Mouse (Mus musculus) intestine, postnatal 0 days (tissue): ENCODE data around the gene Setd1a. TPM values are rescaled to one million over a fixed set of nuclear protein-coding genes. Genes with fewer than 3 reads are reported as not detected.
A peak's percentile ranks its signal among the peaks of the same experiment; 100 is the strongest.

Experiments
- ATAC-seq: fragments of 200-750 bp; cut with Nextera tagmentation; 2 replicates; pipeline ENCODE4 v1.8.0; 2017; ENCODE audit warnings: mild to moderate bottlenecking, moderate TSS enrichment, moderate library complexity
- H3K27ac ChIP-seq: fragments of 300-500 bp; sonication (generic); 2 replicates; pipeline ENCODE4 v1.5.1; 2014; ENCODE audit warnings: mild to moderate bottlenecking, low read depth, low read length, moderate library complexity
- H3K27me3 ChIP-seq: fragments of 300-500 bp; sonication (generic); replicated peaks from 2 replicates; pipeline ENCODE4 v1.6.1; 2014; ENCODE audit warnings: low read length, mixed read lengths; ENCODE audit not compliant: control insufficient read depth, insufficient read depth
- H3K36me3 ChIP-seq: fragments of 300-500 bp; sonication (generic); 2 replicates; pipeline ENCODE4 v1.6.1; 2014; ENCODE audit warnings: mild to moderate bottlenecking, moderate library complexity; ENCODE audit not compliant: control insufficient read depth, insufficient read depth
- H3K4me1 ChIP-seq: fragments of 300-500 bp; sonication (generic); replicated peaks from 2 replicates; pipeline ENCODE4 v1.6.1; 2014; ENCODE audit warnings: antibody characterized with exemption, low read length, mixed read lengths; ENCODE audit not compliant: control insufficient read depth, insufficient read depth
- H3K4me2 ChIP-seq: fragments of 300-500 bp; sonication (generic); replicated peaks from 2 replicates; pipeline ENCODE4 v1.6.1; 2014; ENCODE audit warnings: low read depth, mild to moderate bottlenecking, moderate library complexity
- H3K4me3 ChIP-seq: fragments of 300-500 bp; sonication (generic); 2 replicates; pipeline ENCODE4 v1.5.1; 2014; ENCODE audit warnings: low read depth, low read length
- H3K9ac ChIP-seq: fragments of 300-500 bp; sonication (generic); 2 replicates; pipeline ENCODE4 v1.6.1; 2014; ENCODE audit warnings: mild to moderate bottlenecking, low read depth, low read length
- H3K9me3 ChIP-seq: fragments of 300-500 bp; sonication (generic); 2 replicates; pipeline ENCODE4 v1.6.1; 2016; ENCODE audit warnings: mixed run types; ENCODE audit not compliant: control insufficient read depth
- CTCF ChIP-seq: sonication (generic); IDR thresholded peaks from 2 replicates; pipeline ENCODE4 v1.5.1; 2016; ENCODE audit warnings: low read depth, mild to moderate bottlenecking, control low read depth, antibody characterized with exemption, moderate library complexity
- WGBS: fragments of 180-500 bp; shearing (Covaris S2); extraction: QIAGEN DNeasy Blood & Tissue Kit; methylation state at CpG from one replicate; pipeline ENCODE4 v1.1.7; 2014; 5-methylcytosine and 5-hydroxymethylcytosine counted together
- polyA plus RNA-seq: library from polyadenylated mRNA; unstranded; fragments of >200 nt; fragmentation: Nextera tagmentation; extraction: Ambion mirVana; gene quantifications from 2 replicates; pipeline ENCODE4 v1.2.1, GENCODE M21; 2015

Gene Setd1a
- polyA plus RNA-seq, 1 experiment from 2014 or later, result 9.9 TPM

DNA sequence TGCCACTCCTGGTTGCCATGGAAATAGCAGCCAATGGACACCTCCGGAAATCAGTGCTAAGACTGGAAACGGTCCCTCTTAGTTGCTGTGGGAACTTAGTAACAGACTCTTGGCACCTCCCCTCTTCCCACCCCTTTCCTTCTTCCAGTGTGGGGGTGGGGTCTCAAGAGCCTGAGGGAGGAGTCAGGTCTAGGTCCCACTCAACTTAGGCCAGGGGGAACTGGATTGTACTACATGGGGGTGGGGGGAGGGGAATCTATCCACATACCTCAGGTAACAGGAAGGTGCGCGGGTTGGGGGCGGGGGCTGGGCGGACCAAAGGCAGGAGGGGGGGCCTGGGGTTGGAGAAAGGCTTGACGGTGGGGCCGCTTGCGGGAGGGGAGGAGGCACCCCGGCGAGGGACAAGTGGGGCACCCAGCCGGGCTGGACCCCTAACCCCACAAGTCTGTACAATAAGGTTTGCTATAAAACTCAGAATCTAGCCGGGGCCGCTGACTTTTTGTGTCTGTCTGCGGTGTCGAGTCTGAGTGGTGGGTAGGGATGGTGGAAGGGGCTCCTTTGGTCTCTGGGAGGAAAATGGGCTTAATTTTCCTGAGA lies 7.4 kb upstream of the Setd1a start:
- H3K4me1 ChIP-seq, result peaks cover 3% of the 10 kb centered on the region; the same call in 1 of the 2 replicates
- peak; percentile 79 for ATAC-seq
- H3K4me3 ChIP-seq, result peak overlapping the region; percentile 80
- peak overlapping the region; percentile 79 for H3K27ac ChIP-seq
- no peak for TF ChIP-seq CTCF
- no peaks in the 10 kb centered on the region for H3K27me3 ChIP-seq
- H3K9me3 ChIP-seq, result no peaks in the 10 kb centered on the region
- under 1% methylated on average over 16 of the region's 16 CpGs for WGBS
- H3K4me2 ChIP-seq, result peak overlapping the region; percentile 97
- peaks cover 27% of the 10 kb centered on the region for H3K36me3 ChIP-seq
- peak overlapping the region; percentile 84 for H3K9ac ChIP-seq

- Histone ChIP-seq H3K27me3 (no peaks in the 10 kb centered on the region), H3K4me1 (peaks cover 3% of the 10 kb centered on the region; the same call in 1 of the 2 replicates), H3K36me3 (peaks cover 21% of the 10 kb centered on the region), H3K4me2 (peak within 1 kb of the TSS; percentile 97), H3K4me3 (peak within 1 kb of the TSS; percentile 80), H3K9me3 (no peaks in the 10 kb centered on the region), H3K27ac (peak within 1 kb of the TSS; percentile 79), H3K9ac (peak within 1 kb of the TSS; percentile 84)
- ATAC-seq, result peak; percentile 60
- WGBS, result 1% methylated on average over 24 of the region's 24 CpGs
- no peak for TF ChIP-seq CTCF
Measured at GRCm38 (mm10) chr7:127769651-127770038, 6.8 kb upstream of the Setd1a start, which contains the start of gene Orai3. Orai3 (plus strand) TSS chr7:127769815.

DNA sequence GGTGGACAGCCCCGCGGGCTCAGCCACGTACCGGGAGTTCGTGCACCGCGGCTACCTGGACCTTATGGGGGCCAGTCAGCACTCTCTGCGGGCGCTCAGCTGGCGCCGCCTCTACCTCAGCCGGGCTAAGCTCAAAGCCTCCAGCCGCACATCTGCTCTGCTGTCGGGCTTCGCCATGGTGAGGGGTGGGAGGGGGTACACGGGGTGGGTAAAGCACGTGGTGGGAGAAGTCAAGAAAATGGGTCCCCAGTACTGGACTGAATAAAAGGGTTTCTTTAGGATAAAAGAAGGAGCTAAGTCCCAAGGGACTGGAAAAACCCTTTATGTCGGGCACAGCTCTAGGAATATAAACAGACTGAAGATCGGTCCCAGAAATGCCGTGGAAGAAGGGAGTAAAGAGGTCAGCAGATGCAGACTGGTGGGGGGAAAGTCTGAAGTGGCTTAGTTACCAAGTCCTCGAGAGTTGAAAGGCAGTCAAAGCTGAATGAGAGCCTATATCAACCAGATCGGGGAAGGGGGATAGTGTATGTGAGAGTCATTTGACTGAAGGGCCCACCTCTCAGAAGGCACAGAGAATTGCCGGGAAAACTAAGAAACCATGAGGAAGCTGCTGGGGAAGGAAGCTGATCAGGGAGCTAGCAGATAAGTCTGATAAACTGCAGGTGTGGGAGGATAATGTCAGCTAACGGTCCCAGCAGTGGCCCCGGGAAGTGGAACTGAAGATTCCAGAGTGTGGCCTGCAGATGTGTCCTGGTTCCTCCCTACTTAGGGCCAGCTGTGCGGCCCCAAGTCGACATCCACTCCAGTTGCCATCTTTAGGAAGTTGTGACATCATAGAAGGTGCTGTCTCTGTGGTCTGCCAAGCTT lies 6.2 kb upstream of the Setd1a start:
- Histone ChIP-seq H3K9me3 (no peaks in the 10 kb centered on the region), H3K4me1 (peaks cover 3% of the 10 kb centered on the region; the same call in 1 of the 2 replicates), H3K27ac (peak overlapping the region; percentile 79), H3K27me3 (no peaks in the 10 kb centered on the region), H3K36me3 (peaks cover 20% of the 10 kb centered on the region), H3K9ac (peak overlapping the region; percentile 84), H3K4me2 (peak overlapping the region; percentile 97), H3K4me3 (peak overlapping the region; percentile 80)
- no peak for TF ChIP-seq CTCF
- peak; percentile 26 for ATAC-seq
- WGBS, result 2% methylated on average over 27 of the region's 27 CpGs

GRCm38 (mm10) chr7:127771262-127771661 lies 5.2 kb upstream of the Setd1a start:
- Histone ChIP-seq H3K4me2 (no peak overlapping the region), H3K4me1 (peaks cover 3% of the 10 kb centered on the region; the same call in 1 of the 2 replicates), H3K4me3 (no peak overlapping the region), H3K36me3 (peaks cover 13% of the 10 kb centered on the region), H3K9me3 (no peaks in the 10 kb centered on the region), H3K27ac (no peak overlapping the region), H3K9ac (no peak overlapping the region), H3K27me3 (no peaks in the 10 kb centered on the region)
- TF ChIP-seq CTCF, result no peak
- 55% methylated on average over 5 of the region's 5 CpGs for WGBS
- no peak for ATAC-seq

GRCm38 (mm10) chr7:127772080-127772479 lies 4.4 kb upstream of the Setd1a start:
- Histone ChIP-seq H3K4me3 (no peak overlapping the region), H3K9ac (no peak overlapping the region), H3K27me3 (no peaks in the 10 kb centered on the region), H3K9me3 (no peaks in the 10 kb centered on the region), H3K4me1 (peaks cover 3% of the 10 kb centered on the region; the same call in 1 of the 2 replicates), H3K27ac (no peak overlapping the region), H3K36me3 (peaks cover 11% of the 10 kb centered on the region), H3K4me2 (no peak overlapping the region)
- ATAC-seq, result no peak
- TF ChIP-seq CTCF, result no peak
- WGBS, result 35% methylated on average over 3 of the region's 3 CpGs

DNA sequence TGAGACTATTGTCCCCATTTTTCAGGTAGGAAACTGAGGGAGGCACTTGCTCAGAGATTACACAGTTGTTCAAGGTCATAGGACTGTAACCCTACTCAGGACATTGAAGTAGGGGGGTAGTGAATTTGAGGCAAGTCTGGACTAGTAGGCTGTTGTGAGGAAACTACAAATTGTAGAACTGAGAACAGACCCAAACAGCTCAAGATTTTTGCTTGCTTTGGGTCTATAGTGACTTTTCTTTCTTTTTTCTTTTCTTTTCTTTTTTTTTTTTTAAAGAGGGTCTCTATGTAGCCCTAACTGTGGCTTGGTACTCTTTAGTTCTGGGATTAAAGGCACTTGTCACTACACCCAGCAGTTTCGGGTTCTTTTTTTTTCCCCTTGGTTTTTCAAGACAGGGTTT lies 3.9 kb upstream of the Setd1a start:
- no peak overlapping the region for H3K9ac ChIP-seq
- ATAC-seq, result no peak
- no peak overlapping the region for H3K4me2 ChIP-seq
- WGBS, result 96% methylated on average over 1 of the region's 1 CpGs
- no peak overlapping the region for H3K4me3 ChIP-seq
- peaks cover 3% of the 10 kb centered on the region; the same call in 1 of the 2 replicates for H3K4me1 ChIP-seq
- H3K27me3 ChIP-seq, result no peaks in the 10 kb centered on the region
- no peak for TF ChIP-seq CTCF
- no peaks in the 10 kb centered on the region for H3K9me3 ChIP-seq
- H3K36me3 ChIP-seq, result peaks cover 6% of the 10 kb centered on the region
- no peak overlapping the region for H3K27ac ChIP-seq
